In genomic region chr4:100273356-100273755, GRCm38 (mm10) we compare ENCODE assay signal across 34 mouse cellular contexts.
"Had no signal": no experiment of that assay in that cellular context is flagged by ENCODE, and none has a peak within 500 bp of the region (broad histone marks: within the 10 kb centered on the region; RNA-seq: fewer than 3 reads in every experiment).

No protein-coding gene starts in this region.

- H3K4me2 ChIP-seq: heart, embryonic 11.5 days; heart, embryonic 12.5 days; heart, embryonic 13.5 days; heart, embryonic 15.5 days; hindbrain, embryonic 12.5 days; hindbrain, embryonic 13.5 days; hindbrain, embryonic 14.5 days; hindbrain, embryonic 15.5 days; intestine, embryonic 15.5 days; kidney, embryonic 15.5 days had no signal

- H3K27me3 ChIP-seq: heart, embryonic 12.5 days; heart, embryonic 13.5 days; heart, embryonic 15.5 days; hindbrain, embryonic 12.5 days; hindbrain, embryonic 13.5 days; hindbrain, embryonic 15.5 days; intestine, embryonic 15.5 days; kidney, embryonic 15.5 days had no signal

- H3K4me3 ChIP-seq: heart, embryonic 12.5 days; heart, embryonic 13.5 days; heart, embryonic 15.5 days; hindbrain, embryonic 10.5 days; hindbrain, embryonic 12.5 days; hindbrain, embryonic 13.5 days; hindbrain, embryonic 15.5 days; intestine, embryonic 15.5 days; kidney, embryonic 15.5 days; layer of hippocampus, adult 2 months had no signal

- H3K36me3 ChIP-seq: heart, embryonic 12.5 days; heart, embryonic 13.5 days; heart, embryonic 15.5 days; hindbrain, embryonic 10.5 days; hindbrain, embryonic 12.5 days; hindbrain, embryonic 13.5 days; hindbrain, embryonic 15.5 days; intestine, embryonic 15.5 days; kidney, embryonic 15.5 days had no signal

- H3K27ac ChIP-seq: heart, embryonic 13.5 days; heart, embryonic 15.5 days; hindbrain, embryonic 10.5 days; hindbrain, embryonic 12.5 days; hindbrain, embryonic 13.5 days; hindbrain, embryonic 14.5 days; hindbrain, embryonic 15.5 days; hindbrain, postnatal 0 days; intestine, embryonic 15.5 days; kidney, embryonic 15.5 days; kidney, postnatal 0 days; layer of hippocampus, adult 2 months had no signal

- H3K4me1 ChIP-seq: hindbrain, embryonic 12.5 days; hindbrain, embryonic 13.5 days; hindbrain, embryonic 15.5 days; intestine, embryonic 15.5 days had no signal

- H3K9me3 ChIP-seq: heart, embryonic 12.5 days; heart, embryonic 13.5 days; heart, embryonic 15.5 days; hindbrain, embryonic 10.5 days; hindbrain, embryonic 12.5 days; hindbrain, embryonic 13.5 days; hindbrain, embryonic 15.5 days; intestine, embryonic 15.5 days; kidney, embryonic 15.5 days had no signal

- ATAC-seq: hindbrain, embryonic 16.5 days; hindbrain, postnatal 0 days; inflammation-experienced regulatory T-cells, adult 6 months; intestine, embryonic 15.5 days; intestine, embryonic 16.5 days; intestine, postnatal 0 days had no signal

- DNase-seq: heart, postnatal 10 days; heart, postnatal 14 days; heart, postnatal 36 days; heart, postnatal 4 days; kidney, adult 11 months; kidney, adult 18-20 months; kidney, adult 2 months; kidney, adult 8-10 months; kidney, adult 9 months; kidney, postnatal 10 days; kidney, postnatal 14 days; kidney, postnatal 25 days; kidney, postnatal 36 days; kidney, postnatal 4 days; layer of hippocampus, adult 9-11 months; layer of hippocampus, postnatal 36 days had no signal

- H3K9ac ChIP-seq: heart, embryonic 12.5 days; heart, embryonic 13.5 days; heart, embryonic 15.5 days; hindbrain, embryonic 12.5 days; hindbrain, embryonic 13.5 days; hindbrain, embryonic 14.5 days; hindbrain, embryonic 15.5 days; intestine, embryonic 15.5 days; kidney, embryonic 15.5 days had no signal
